Mouse (Mus musculus) spleen, postnatal 14 days (tissue): ENCODE data around the gene Farp1.
"Not testable (repeated sequence)": the region's sequence is repeated elsewhere in the genome, so short reads cannot be mapped to it uniquely, and the experiment has no call there.

Experiments
- DNase-seq, 2 experiments: peaks; one replicate each; pipeline ENCODE4 v3.0.0; 2021 to 2022; ENCODE audit warnings: low spot score in 2 of 2

Gene Farp1

DNA sequence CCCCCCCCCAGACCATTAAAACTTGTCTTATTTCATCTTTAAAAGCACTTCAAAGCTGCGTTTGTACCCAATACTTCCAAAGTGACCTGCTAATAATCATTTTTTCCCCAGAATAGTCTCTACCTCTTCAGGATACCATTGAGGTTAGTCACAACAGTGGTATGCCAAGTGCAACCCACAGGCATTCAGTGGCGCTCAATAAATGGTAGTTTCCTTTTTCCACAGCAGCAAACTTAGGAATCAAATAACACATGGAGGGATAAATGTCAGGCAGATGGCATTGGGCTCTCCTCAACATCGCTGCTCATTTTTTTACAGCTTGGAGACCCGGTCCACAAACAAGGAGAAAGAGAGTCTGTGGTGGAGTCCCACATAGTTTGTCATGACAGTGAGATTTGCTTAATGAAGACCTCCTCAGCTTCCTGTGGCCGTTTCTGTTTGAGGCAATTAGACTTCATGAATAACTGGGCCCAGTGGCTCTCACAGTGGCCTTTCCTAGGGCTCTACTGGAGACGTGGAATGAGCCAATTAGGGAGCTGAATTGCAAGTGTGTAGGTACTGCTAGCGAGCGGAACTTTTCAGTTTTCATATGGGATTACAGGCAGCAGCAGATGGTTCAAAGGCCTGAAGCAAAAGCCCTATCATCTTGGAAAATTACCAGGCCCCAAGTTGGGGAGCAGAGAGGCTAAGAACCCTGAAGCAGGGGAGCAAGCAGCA is 148.6 kb downstream of the Farp1 start:
- DNase-seq: no peak

DNA sequence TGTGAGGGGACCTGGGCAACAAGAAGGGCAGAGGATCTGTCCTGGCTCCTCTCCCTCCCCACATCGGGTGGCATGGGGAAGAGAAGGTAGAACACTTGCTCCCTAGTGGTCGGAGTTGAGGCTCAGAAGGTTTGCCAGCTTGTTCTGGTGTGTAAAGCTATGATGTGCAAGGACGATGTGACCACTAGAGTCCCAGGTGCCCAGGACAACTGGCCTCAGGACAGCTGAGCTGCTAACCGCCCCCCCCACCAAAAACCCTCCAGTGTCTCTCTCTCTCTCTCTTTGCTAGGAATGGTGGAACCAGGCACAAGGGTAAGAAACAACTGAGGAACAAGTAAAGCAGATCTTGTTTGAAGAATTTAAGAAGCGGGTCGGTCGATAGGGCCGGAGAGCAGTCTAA is 149.4 kb downstream of the Farp1 start:
- no peak for DNase-seq

DNA sequence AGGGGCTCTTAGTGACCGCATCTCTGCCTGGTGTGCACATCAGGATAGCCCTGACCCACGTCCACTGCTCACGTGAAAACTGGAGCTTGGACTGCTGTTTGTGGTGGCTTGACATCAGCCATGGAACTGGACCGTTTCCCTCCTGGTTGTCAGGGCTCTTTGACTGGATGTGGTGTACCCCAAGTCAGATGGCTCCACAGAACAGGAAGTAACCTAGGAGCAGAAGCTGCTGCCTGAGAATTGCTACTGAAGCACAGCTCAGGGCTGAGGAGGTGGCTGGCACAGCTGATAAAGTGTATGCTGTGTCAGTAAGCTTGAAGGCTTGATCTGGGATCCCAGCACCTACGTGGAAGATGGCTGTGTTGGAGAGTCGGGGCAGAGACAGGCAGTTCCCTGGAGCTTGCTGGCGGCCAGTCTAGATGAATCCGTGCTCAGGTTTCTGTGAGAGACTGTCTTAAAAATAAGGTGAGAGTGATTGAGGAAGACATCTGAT is 151.4 kb downstream of the Farp1 start:
- no peak for DNase-seq

DNA sequence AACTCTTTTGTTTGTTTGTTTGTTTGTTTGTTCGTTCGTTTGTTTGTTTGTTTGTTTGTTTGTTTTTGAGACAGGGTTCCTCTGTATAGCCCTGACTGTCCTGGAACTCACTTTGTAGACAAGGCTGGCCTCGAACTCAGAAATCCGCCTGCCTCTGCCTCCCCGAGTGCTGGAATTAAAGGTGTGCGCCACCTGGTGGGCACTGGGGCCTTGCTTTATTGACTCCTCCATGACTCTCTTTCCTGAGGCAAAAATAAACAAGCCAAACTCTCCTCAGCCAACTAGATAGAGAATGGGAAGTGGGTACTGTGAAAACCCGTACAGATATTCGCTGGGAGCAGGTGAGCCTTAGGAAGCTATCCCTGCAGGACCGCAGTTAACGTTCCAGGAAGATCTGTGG is 154.8 kb downstream of the Farp1 start:
- DNase-seq: not testable (repeated sequence)

DNA sequence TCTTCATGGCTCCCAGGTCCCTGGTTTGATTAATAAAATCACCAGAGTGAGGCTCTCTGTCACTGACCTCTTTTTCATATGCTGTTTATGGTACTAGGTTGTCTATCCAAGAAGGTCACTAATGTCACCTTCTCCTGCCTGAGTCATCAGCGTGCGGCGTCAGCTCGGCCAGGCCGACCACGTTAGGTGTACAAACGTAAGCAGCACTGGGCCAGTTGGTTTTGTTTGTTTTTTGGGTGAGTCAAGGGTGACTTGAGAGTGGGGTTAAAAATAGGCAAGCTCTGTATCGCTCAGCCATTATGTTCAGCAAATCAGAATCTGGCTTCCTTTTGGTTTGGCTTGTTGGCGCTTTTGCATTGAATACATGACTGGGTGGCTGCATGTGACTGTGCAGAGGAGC is 155.4 kb downstream of the Farp1 start:
- no peak for DNase-seq

DNA sequence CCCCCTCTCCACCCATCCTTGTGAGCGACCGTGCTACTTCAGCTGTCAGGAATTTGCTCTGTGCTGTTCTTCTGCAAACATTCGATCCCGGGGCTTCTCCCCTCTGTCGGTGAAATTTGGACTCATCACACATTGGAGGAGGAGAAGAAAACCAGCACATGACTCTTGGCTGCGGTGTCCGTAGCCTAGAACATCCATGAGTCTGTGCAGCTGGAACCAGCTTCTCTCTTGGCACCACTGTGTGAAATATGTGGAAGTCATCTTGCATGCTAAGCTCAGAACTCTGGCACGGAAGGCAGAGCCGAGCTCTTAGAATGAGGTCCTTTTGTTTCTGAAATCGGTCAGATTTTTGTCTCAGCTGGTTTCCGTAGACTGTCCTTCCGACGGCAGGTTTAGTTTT is 156.7 kb downstream of the Farp1 start:
- DNase-seq: no peak

DNA sequence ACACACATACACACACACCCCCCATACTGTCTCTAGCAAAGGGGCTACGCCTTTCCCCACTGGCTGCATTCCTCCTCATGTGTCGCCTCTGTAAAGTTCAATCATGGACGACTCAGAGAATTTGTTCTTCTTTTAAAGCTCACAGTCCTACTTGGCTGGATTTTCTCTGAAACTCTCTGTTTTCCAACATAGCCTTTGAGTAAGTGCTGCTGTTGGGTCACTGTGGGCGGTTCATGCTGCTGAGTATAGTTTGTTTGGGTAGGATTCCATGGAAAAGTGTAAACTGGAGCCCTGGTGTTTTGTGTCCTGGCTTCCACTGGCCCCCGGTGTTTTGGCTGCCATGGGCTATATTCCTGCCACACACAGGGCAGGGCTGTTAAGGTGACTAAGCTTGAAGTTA is 157.4 kb downstream of the Farp1 start:
- DNase-seq: no peak

DNA sequence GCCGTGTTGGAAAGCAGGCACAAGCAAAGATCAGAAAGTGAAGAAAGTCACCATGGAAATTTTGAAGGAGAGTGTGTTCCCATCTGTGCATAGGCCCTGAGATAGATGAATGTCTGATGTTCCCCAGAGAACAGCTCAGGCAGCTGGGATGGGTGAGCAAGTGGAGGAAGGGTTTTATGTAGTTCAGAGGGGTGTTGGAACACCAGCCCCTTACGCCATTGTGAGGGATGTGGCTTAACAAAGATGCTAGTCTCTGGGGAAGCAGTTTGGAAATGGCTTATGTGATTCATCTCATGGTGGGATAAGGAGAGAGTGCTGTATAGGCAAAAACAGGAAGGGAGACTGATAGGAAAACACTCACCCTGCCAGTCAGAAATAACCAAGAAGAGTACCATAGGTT is 159.0 kb downstream of the Farp1 start:
- DNase-seq: no peak

DNA sequence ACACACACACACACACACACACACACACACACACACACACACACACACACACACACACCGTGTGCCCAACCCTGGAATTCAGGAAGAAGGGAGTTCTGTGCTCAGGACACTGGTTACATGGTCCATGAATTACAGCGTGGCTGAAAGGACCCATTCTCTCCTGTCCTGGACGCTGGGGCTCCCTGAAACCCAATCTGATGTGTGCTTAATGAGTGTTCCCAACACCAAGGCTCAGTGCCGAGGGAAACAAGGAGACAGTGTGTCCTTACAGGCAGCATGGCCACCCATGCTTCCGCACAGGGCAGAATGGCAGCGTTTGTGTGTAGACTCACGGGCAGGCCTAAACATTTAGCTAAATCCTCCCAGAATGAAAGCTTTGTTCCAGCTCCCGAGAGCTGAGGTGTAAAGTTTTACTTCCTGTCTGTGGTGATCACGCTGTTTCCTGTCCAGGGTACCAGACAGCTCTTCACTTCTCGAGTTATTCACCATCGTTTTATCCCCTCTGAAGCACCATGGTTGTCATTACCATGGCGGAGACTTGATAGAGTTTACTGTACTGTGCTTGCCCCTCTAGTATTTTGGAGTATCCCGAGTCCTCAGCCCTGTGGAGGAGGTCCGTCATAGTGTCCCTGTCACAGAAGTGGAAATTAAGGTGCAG is 164.0 kb downstream of the Farp1 start:
- no peak for DNase-seq

DNA sequence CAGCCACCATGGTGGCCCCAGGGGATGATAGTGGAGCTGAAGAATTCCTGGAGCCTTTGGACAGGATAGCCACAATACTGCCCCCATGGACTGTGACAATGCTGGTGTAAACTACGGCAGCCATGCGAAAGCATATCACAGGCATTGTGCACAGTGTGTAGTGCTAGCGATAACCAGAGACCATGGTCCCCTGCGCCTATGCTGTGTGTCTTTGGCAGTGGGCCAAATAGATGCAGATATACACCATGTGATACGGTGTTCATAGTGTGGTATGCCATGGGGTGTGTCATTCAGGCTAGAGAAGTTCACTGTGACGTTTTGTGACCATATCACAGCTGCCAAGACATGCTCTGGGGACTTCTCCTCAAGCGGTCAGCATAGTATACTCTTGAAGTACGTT is 164.8 kb downstream of the Farp1 start:
- DNase-seq: no peak

DNA sequence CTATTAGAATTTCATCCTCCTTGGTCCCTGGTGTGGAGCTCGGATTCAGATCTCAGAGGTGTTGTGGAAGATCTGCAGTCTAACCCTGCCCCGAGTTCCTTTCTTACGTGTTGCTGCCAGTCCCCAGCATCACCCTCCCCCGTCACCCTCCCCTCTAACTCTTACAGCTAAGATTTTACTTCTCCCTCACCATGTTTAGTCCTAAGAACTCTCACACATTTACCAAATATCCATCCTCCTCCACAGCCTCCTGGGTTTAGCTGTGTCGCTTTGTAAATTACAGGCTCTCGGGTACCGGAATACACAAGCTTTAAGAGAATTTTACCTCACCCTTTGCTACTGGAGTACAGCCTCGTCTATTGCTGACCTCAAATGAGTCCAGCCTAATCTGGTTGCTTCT is 165.4 kb downstream of the Farp1 start:
- DNase-seq: no peak

DNA sequence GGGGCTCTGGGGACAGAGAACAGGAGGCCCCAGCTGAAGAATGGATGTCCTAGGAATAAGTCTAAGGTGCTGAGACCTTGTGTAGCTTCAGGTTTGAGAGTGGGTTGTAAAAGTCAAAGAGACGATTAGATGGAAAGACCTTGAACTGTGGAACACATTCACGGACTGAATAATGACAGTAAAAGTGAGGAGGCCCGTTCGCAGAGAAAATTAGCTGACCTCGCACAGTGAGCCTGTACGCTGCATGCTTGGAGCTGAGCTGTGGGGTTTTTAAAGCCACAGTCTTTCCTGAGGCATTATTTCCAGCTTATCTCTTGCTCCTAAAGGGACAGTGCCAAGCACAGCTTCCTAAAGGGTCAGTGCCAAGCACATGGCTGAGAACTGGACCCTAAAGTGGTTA is 166.2 kb downstream of the Farp1 start:
- DNase-seq: no peak

DNA sequence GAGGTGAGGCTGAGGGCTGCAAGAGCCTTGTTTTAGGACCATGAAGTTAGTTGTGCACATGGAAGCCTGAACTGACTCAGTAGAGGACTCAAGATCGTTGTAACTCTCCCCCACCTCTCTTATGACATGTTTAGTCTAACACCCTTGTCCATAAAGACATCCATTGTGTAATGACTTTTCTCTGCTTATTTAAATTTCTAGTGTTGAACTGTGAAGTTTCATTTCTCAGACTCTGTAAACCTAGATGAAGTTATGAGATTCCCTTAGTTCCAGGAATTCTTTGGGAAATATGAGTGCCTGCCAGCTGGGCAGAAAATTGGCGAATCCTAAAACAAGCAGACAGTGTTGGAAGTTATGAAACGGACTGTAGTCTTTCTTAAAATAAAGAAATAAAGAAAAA is 170.5 kb downstream of the Farp1 start:
- no peak for DNase-seq

DNA sequence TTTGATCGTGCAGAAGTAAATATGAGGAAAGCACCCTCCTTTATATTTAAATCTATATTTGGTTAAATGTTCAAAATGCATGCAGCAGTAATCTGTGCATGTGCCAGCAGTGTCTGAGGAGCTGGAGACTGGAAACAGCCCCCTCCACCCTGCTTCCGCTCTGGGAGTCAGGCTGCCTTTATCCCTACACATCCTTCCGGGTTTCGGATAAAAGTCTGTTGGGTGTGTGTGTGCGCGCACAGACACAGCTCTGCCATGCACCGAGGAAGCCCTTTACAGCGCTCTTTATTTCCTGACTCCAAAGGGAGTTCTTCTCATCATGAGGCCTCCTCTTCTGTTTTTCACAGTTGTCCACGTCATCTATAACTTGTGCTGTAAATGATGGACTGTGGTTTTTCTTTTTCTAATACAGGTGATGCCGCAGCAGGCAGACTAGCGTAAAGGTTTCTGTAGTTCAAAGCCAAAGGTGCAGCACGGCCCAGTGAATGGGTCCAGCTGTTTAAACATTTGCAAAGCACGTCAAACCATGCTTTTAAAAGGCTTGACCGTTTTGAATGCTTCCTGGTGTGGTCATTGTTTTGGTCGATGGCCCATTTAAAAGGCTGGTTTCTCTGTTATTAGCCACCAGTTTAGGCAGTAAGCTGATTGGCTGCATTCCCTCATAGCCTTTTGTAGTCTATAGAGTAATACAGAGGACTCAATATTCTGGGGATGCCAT is 172.6 kb downstream of the Farp1 start:
- DNase-seq: no peak

DNA sequence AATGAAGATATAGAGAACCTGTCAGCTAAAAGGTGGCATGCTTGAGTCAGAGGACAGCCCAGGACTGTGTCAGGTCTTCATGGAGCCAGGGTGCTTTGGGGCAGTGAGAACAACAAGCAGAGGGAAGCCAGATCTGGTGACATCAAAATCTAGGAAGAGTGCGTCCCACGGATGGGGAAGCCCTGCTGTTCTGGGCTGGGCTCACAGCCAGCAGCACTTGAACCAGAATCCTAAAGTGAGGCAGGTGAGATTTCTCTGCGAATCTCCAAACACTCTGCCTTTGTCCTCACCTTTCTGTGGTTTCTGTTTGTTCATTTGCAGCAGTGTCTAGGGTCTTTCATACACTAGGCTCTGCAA is 173.1 kb downstream of the Farp1 start:
- DNase-seq: no peak

DNA sequence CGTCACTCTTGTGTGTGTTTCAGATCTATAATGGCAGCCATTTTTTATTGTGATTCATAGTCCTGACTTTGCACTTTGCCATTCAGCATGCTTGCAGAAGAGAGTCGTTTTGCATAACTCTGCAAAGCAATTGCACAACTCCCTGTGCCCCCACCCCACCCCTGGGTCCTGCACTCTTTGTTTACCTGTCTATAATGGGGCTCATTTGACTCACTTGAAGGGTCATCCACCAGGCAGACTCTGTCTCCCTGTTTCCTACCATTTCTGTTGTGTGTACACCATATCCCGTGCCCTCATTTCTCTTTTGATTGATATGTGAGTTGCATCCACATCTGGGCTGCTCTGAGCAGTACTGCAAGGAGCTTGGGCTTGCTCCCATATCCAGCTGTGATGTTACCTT is 175.3 kb downstream of the Farp1 start:
- DNase-seq: no peak

DNA sequence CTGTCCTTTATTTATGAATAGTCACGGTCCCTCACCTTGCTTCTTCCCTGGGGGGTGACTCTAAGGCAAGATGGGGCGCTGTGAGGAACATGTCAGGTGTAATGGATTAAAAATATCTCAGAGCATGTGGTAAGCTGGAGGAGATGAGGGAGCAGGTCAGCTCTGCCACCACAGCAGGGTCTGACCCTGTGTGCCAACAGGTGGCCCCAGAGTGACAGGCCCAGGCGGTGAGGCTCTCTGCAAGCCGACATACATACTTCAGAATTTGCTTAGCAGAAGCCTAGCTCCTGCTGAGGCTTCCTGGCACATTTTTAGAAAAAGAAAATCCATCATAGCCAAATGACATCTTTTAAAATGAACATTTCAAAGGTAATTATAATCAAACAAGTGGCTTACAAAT is 178.7 kb downstream of the Farp1 start:
- DNase-seq: no peak

DNA sequence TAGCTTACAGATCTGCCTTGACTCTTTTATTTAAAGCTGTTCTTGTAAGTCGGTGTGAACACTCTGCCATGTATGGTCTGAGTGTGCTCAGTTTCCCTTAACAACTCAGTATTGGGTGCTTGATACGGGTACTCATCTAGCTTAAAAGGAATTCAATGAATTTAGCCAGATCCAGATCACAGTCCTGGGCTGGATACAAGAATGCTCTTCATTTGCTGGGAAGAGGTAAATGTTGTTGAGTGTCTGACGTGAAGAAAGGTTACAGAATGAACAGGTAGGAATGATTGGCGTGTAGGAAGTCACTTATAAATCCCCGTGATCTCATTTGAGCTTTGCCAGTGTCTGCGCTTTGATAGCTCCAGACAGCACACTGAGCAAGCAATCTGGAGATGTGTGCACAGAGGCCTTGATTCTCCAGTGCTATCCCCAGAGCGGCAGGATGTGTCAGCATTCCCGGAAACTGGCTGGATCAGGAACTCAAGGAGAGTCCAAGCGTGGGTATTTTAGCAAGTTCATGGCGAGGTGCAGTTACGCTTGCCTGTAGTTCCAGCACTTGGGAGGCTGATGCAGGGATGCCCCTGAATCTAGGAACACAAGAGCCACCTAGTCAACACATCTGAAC is 179.7 kb downstream of the Farp1 start:
- DNase-seq: no peak

DNA sequence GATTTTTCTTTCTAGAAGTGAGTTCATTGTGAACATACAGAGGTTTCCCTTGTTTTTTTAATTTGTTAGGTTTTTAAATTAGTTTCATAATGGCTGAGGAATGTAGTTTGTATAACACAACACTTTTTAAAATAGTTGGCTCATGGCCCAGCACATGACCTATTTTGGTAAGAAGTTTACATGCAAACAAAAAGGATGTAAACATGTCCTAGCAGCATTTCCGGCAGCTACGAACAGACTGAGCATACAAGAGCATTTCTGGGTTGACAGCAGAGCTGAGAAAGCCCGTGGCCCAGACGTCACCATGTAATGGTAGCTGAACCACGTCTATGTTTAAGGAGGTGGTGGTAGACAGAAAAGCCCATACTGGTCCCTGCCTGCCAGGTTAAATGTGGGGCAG is 180.8 kb downstream of the Farp1 start:
- DNase-seq: no peak

DNA sequence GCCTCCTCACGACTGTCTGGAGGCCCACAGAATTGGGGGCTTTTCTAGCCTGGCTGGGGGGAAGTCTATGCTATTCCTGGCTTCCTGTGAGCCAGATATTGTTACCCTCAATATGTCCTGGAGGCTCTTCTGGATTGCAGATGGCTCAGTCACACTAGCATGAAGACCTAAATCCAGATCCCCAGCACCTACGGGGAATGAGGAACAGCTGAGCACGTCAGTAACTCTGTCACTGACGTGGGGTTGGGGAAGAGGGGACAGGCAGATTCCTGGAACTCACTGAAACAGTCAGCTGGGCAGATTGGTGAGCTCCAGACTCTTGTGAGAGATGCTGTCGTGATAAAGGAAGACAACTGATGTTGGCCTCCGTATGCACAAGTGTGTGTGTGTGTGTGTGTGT is 181.7 kb downstream of the Farp1 start:
- no peak for DNase-seq

DNA sequence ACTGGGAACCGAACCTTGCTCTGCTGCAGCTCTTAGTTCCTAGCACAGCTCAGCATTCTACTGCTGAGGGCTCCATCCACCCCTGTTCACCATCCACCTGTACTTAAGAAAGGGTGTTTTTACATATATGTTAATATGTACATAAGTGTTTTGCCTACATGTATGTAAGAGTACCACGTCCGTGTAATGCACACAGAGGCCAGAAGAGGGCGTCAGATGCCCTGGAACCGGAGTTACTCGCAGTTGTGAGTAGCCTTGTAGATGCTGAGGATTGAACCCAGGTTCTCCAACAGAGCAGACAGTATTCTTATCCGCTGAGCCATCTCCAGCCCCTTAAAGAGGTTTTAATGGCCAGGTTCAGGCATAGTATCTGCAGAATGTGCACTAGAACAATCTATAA is 183.6 kb downstream of the Farp1 start:
- DNase-seq: no peak

DNA sequence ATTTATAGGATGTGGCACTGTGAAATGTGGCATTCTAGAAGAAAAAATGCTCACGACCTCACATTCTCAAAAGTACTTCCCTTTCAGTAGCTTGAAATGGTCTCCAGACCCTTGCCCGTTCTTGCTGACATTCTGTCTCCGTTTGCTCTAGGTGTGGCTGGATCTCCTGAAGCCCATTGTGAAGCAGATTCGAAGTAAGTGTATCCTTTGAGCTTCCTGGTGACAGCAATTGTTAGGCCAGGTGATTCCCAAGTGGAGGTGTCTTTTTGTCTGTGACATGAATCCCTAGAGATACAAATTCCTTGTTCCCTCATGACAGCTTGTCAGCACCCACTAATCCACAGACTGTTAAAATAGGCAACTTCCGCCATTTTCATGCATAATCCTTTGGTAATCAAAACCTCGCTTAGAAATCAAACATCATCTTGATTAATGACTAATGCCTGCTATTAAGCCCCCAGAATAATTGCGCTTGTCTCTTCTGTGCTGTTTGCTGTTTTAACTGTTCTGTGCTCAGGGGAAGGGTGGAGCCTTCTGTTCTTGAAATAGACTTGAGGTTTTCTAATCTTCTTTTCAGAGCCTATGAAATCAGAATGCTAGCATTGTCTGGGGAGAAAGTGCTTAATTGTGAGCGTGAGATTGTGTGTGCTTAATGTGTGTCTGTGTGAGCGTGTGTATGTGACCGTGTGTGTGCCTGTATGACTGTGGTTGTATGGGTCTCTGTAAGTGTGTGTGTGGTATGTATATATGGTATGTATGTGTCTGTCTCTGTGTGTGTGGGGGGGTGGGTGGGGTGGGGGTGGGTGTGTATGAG is 184.4 kb downstream of the Farp1 start:
- no peak for DNase-seq
